Mouse (Mus musculus) limb, embryonic 14.5 days (tissue): ENCODE measurements at regions not wholly inside any gene's neighbourhood (a gene's known extent, or its start where the extent isn't known, plus 50 kb on each side); places are given as distances from the start of the nearest gene placed in this dataset.
A peak's percentile ranks its signal among the peaks of the same experiment; 100 is the strongest.

Source experiments
- ATAC-seq: fragments of 200-750 bp; cut with Nextera tagmentation; 2 replicates; pipeline ENCODE4 v1.8.0; 2017; ENCODE audit warnings: low read depth, moderate number of reproducible peaks, moderate TSS enrichment; ENCODE audit not compliant: low FRiP score
- DNase-seq: peaks from one replicate; pipeline ENCODE4 v3.0.0-alpha.2; 2015; ENCODE audit warnings: low spot score
- H3K27ac ChIP-seq: fragments of 300-500 bp; sonication (generic); replicated peaks from 2 replicates; pipeline ENCODE4 v1.5.1; 2014; ENCODE audit warnings: low read depth, mild to moderate bottlenecking, low read length, moderate library complexity, mixed read lengths
- H3K27me3 ChIP-seq: fragments of 300-500 bp; sonication (generic); 2 replicates; pipeline ENCODE4 v1.6.1; 2014; ENCODE audit warnings: low read length, mixed read lengths; ENCODE audit not compliant: control insufficient read depth, insufficient read depth
- H3K36me3 ChIP-seq: fragments of 300-500 bp; sonication (generic); 2 replicates; pipeline ENCODE4 v1.6.1; 2014; ENCODE audit warnings: mild to moderate bottlenecking, low read length, moderate library complexity, mixed read lengths; ENCODE audit not compliant: control insufficient read depth, insufficient read depth
- H3K4me1 ChIP-seq: fragments of 300-500 bp; sonication (generic); 2 replicates; pipeline ENCODE4 v1.6.1; 2014; ENCODE audit warnings: antibody characterized with exemption, low read length, mixed read lengths; ENCODE audit not compliant: control insufficient read depth, insufficient read depth
- H3K4me2 ChIP-seq: fragments of 300-500 bp; sonication (generic); replicated peaks from 2 replicates; pipeline ENCODE4 v1.6.1; 2014; ENCODE audit warnings: low read depth, mild to moderate bottlenecking, low read length, moderate library complexity; ENCODE audit not compliant: severe bottlenecking
- H3K4me3 ChIP-seq: fragments of 300-500 bp; sonication (generic); replicated peaks from 2 replicates; pipeline ENCODE4 v1.5.1; 2014; ENCODE audit warnings: low read length
- H3K9ac ChIP-seq: fragments of 300-500 bp; sonication (generic); 2 replicates; pipeline ENCODE4 v1.6.1; 2014; ENCODE audit warnings: mild to moderate bottlenecking, low read depth, low read length, moderate library complexity; ENCODE audit not compliant: severe bottlenecking
- H3K9me3 ChIP-seq: fragments of 300-500 bp; sonication (generic); 2 replicates; pipeline ENCODE4 v1.6.1; 2016; ENCODE audit warnings: low read length; ENCODE audit not compliant: control insufficient read depth
- POLR2A ChIP-seq: fragments of 200-500 bp; IDR thresholded peaks from 2 replicates; pipeline ENCODE4 v1.8.0; 2012; ENCODE audit warnings: inconsistent platforms, mild to moderate bottlenecking, moderate library complexity, borderline replicate concordance; ENCODE audit not compliant: insufficient read depth, insufficient read length; ENCODE audit errors: extremely low read depth
- WGBS: fragments of 180-500 bp; shearing (Covaris S2); extraction: QIAGEN DNeasy Blood & Tissue Kit; methylation state at CpG from one replicate; pipeline ENCODE4 v1.1.7; 2014; 5-methylcytosine and 5-hydroxymethylcytosine counted together

DNA sequence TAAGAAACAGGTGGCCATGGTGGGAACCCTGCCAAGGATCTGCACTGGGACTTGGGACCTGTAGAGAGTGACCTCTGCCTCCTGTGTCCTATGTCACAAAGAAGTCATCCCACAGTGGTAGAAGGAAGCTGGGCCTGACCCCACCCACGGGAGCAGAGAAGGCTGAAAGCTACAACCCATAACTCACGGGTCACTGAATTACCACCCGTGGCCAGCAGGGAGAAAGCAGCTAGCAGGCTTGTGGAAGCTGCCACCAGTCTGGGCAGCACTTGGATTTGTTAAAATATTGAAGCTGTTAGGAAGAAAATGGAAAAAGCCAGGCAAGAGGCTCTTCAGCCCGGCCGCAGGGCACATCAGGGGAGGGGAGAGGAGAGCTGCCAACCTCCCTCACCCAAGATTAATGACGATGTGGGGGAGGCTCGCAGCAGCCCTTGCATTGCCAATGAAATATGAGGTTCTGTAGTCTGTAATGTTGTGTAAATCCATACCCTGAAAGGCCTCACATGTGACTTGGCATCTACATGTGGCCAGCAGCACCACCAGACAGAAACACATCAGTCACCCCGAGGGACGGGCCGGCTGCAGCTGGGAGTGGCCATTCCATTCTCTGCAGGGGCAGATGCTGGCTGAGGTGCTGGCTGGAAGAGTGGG is 94.5 kb downstream of the Olfm1 start:
- H3K9me3 ChIP-seq = no peaks in the 10 kb centered on the region
- H3K4me1 ChIP-seq = peaks cover 8% of the 10 kb centered on the region; the same call in 1 of the 2 replicates
- no peak overlapping the region for H3K4me2 ChIP-seq
- H3K36me3 ChIP-seq = no peaks in the 10 kb centered on the region
- no peak for TF ChIP-seq POLR2A
- no peak overlapping the region for H3K9ac ChIP-seq
- H3K27ac ChIP-seq = no peak overlapping the region
- DNase-seq (peak; percentile 24), ATAC-seq (0 out of 2 replicates have a peak, but pooled peaks have one; percentile 9)
- WGBS = 20% methylated on average over 10 of the region's 10 CpGs
- no peaks in the 10 kb centered on the region for H3K27me3 ChIP-seq
- H3K4me3 ChIP-seq = no peak overlapping the region

DNA sequence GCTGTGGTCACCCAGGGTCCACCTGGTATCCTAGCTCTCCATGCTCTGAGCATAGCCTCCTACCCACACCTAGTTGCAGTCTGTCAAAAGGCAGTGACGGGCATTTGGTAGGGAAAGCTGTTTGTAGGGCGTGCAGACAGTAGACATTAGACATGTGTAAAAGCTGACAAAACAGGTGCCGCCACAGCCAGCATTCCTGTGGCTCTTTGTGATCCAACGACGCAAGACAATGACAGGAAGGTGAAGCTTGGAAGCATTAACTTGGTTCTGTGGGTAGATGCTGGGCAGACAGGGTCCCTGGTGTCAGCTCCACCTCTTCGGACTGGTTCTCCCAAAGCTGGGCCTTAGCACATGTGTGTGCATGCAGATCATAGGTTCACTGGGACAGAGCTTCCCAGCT is 96.5 kb downstream of the Olfm1 start:
- ATAC-seq (no peak), DNase-seq (no peak)
- Histone ChIP-seq H3K27ac (no peak overlapping the region), H3K4me1 (peaks cover 8% of the 10 kb centered on the region; the same call in 1 of the 2 replicates), H3K9ac (no peak overlapping the region), H3K4me3 (no peak overlapping the region), H3K27me3 (no peaks in the 10 kb centered on the region), H3K9me3 (no peaks in the 10 kb centered on the region), H3K36me3 (no peaks in the 10 kb centered on the region), H3K4me2 (no peak overlapping the region)
- 78% methylated on average over 6 of the region's 6 CpGs for WGBS
- TF ChIP-seq POLR2A = no peak

- no peak for TF ChIP-seq POLR2A
- Histone ChIP-seq H3K4me3 (no peak overlapping the region), H3K27me3 (no peaks in the 10 kb centered on the region), H3K4me2 (no peak overlapping the region), H3K9ac (no peak overlapping the region), H3K9me3 (no peaks in the 10 kb centered on the region), H3K27ac (no peak overlapping the region), H3K4me1 (peaks cover 8% of the 10 kb centered on the region; the same call in 1 of the 2 replicates), H3K36me3 (no peaks in the 10 kb centered on the region)
- DNase-seq (no peak), ATAC-seq (no peak)
- WGBS = 58% methylated on average over 11 of the region's 11 CpGs
Observed at GRCm38 (mm10) chr2:28289860-28290471, 97.2 kb downstream of the Olfm1 start.

DNA sequence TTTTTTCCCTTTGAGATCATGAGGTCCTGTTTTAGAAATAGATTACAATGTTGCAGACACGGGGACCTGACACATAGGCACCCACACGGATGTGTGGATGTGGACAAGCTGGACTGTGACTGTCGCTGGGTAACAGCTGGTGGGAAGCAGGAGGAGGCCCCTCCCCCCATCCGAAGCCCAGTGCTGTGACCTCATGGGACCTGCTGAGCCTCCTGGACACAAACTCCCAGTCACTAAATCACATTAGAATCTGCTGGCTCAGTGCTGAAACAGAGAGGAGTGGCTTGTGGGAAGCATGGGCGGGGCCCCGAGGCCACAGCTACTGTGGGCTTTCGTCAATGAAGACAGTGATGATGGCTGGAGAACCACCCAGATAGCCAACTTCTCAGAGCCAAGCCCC is 101.7 kb downstream of the Olfm1 start:
- no peak overlapping the region for H3K4me3 ChIP-seq
- no peak overlapping the region for H3K9ac ChIP-seq
- no peaks in the 10 kb centered on the region for H3K36me3 ChIP-seq
- H3K27ac ChIP-seq = no peak overlapping the region
- DNase-seq = peak; percentile 13
- no peak for ATAC-seq
- peaks cover 26% of the 10 kb centered on the region for H3K4me1 ChIP-seq
- no peak overlapping the region for H3K4me2 ChIP-seq
- no peaks in the 10 kb centered on the region for H3K9me3 ChIP-seq
- no peaks in the 10 kb centered on the region for H3K27me3 ChIP-seq
- WGBS = 44% methylated on average over 7 of the region's 7 CpGs
- TF ChIP-seq POLR2A = no peak

DNA sequence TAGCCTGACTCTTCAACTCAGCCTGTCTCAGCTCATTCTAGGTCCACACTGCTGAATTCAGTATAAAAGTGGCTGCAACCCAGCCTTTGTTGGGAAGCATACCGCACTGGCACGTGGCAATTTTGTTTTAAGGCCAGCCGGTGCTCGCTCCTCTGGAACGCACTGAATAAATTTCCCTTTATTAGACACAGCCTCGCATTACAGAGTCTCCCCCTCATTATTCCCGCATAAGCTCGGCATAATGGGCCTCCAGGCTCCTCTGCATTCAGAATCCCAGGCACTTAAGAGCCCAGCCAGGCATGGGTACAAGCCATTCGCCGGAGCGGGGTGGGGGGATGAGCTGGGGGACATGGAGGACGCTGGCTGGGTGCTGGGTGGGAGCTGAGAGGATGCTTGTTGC is 103.4 kb downstream of the Olfm1 start:
- no peak overlapping the region; the same call in 1 of the 2 replicates for H3K27ac ChIP-seq
- ATAC-seq (peak; percentile 62), DNase-seq (peak; percentile 44)
- peaks cover 27% of the 10 kb centered on the region for H3K4me1 ChIP-seq
- no peak overlapping the region for H3K4me2 ChIP-seq
- no peaks in the 10 kb centered on the region for H3K27me3 ChIP-seq
- no peak for TF ChIP-seq POLR2A
- H3K9me3 ChIP-seq = no peaks in the 10 kb centered on the region
- WGBS = 28% methylated on average over 12 of the region's 12 CpGs
- no peak overlapping the region for H3K9ac ChIP-seq
- H3K36me3 ChIP-seq = no peaks in the 10 kb centered on the region
- no peak overlapping the region for H3K4me3 ChIP-seq
